Mouse (Mus musculus): ENCODE measurements around the gene Dchs1. TPM values are rescaled to one million over a fixed set of nuclear protein-coding genes. Genes with fewer than 3 reads are reported as not detected.
"Not testable (repeated sequence)": the region's sequence is repeated elsewhere in the genome, so short reads cannot be mapped to it uniquely, and the experiment has no call there.

Dchs1 gene
- polyA plus RNA-seq, 1 experiment from 2014 or later, result 0.91 TPM

DNA sequence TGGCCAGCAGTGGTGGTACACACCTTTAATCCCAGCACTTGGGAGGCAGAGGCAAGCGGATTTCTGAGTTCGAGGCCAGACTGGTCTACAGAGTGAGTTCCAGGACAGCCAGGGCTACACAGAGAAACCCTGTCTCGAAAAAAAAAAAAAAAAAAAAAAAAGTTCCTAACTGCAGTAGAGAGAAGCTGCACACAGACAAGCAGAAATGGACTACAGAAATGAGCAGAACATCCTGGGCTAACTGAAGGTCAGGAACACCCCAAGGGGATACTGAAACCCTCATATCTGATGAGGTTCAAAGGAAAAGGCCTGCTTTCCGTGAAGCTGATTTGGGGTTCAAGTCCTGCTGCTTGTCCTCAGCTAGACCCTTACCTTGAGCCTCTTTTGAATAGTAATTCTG is 52.0 kb downstream of the Dchs1 start:
- H3K36me3 ChIP-seq (ENCODE audit: control insufficient read depth, insufficient read depth), result peaks cover 21% of the 10 kb centered on the region
- H3K9me3 ChIP-seq (replicated peaks; ENCODE audit: control insufficient read depth, low read length); ATAC-seq (ENCODE audit: low read depth); H3K27me3 ChIP-seq (ENCODE audit: control insufficient read depth, insufficient read depth, low read depth, low read length): not testable (repeated sequence)
- peak overlapping the region; percentile 89 for H3K4me3 ChIP-seq (ENCODE audit: low read depth, low read length)
- 29% methylated on average over 4 of the region's 4 CpGs for WGBS (ENCODE audit: insufficient replicate concordance)
- H3K9ac ChIP-seq (ENCODE audit: low read depth, low read length), result peak overlapping the region; percentile 94
- peak overlapping the region; percentile 73; the same call in 1 of the 2 replicates for H3K27ac ChIP-seq (ENCODE audit: low read length)
- peaks cover 27% of the 10 kb centered on the region for H3K4me1 ChIP-seq (ENCODE audit: control insufficient read depth, low read depth, low read length)
- peak overlapping the region; percentile 86 for H3K4me2 ChIP-seq (ENCODE audit: low read depth, low read length)

DNA sequence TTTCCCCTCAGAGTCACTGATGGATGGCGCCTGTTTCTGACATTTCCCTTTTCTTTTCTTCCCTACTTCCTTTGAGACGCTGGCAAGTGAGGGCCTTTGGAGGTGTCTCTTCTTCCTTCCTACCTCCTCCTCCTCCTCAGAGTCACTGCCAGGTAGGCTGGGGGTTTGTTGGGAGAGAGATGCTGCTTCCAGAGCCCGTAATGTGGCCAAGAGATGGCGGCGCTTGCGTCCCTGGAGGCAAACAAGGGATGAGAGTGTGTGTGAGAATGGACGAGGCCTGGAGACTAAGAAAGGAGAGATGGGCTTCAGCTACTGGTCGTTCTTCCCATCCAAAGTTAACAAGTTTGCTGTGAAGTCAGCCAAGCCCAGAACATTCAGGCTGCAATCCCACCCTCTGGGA is 52.6 kb downstream of the Dchs1 start:
- Histone ChIP-seq H3K9me3 (replicated peaks; ENCODE audit: control insufficient read depth, low read length) (no peaks in the 10 kb centered on the region), H3K4me2 (ENCODE audit: low read depth, low read length) (no peak overlapping the region), H3K4me3 (ENCODE audit: low read depth, low read length) (no peak overlapping the region), H3K9ac (ENCODE audit: low read depth, low read length) (no peak overlapping the region), H3K27ac (ENCODE audit: low read length) (no peak overlapping the region), H3K4me1 (ENCODE audit: control insufficient read depth, low read depth, low read length) (peaks cover 27% of the 10 kb centered on the region), H3K27me3 (ENCODE audit: control insufficient read depth, insufficient read depth, low read depth, low read length) (no peaks in the 10 kb centered on the region), H3K36me3 (ENCODE audit: control insufficient read depth, insufficient read depth) (peaks cover 18% of the 10 kb centered on the region)
- 73% methylated on average over 8 of the region's 8 CpGs for WGBS (ENCODE audit: insufficient replicate concordance)
- ATAC-seq (ENCODE audit: low read depth), result no peak

DNA sequence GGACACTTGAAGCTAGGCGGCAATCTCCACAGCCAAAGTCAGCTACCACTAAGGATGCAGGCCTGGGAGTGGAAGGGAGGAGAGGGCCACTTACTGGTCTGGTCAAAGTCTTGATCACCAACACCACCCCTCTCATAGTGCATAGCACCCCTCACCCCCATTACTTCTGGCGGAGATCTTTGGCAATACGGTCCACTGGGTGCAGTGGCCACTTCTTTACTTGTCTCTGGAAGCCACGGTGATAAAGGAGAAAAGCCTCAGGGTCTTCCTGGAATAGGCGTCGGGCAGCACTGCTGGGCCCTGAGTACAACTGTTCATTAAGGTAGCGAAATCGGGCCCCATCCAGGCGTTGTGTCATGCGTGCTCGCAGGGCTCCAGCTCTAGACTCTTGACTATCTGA is 53.6 kb downstream of the Dchs1 start:
- Histone ChIP-seq H3K4me3 (ENCODE audit: low read depth, low read length) (no peak overlapping the region), H3K4me2 (ENCODE audit: low read depth, low read length) (no peak overlapping the region), H3K27me3 (ENCODE audit: control insufficient read depth, insufficient read depth, low read depth, low read length) (no peaks in the 10 kb centered on the region), H3K4me1 (ENCODE audit: control insufficient read depth, low read depth, low read length) (peaks cover 20% of the 10 kb centered on the region), H3K9ac (ENCODE audit: low read depth, low read length) (no peak overlapping the region), H3K9me3 (replicated peaks; ENCODE audit: control insufficient read depth, low read length) (no peaks in the 10 kb centered on the region), H3K36me3 (ENCODE audit: control insufficient read depth, insufficient read depth) (peaks cover 22% of the 10 kb centered on the region), H3K27ac (ENCODE audit: low read length) (no peak overlapping the region)
- 84% methylated on average over 11 of the region's 11 CpGs for WGBS (ENCODE audit: insufficient replicate concordance)
- ATAC-seq (ENCODE audit: low read depth), result no peak

- H3K9ac ChIP-seq (ENCODE audit: low read depth, low read length), result no peak overlapping the region
- no peaks in the 10 kb centered on the region for H3K27me3 ChIP-seq (ENCODE audit: control insufficient read depth, insufficient read depth, low read depth, low read length)
- 62% methylated on average over 6 of the region's 6 CpGs for WGBS (ENCODE audit: insufficient replicate concordance)
- H3K4me2 ChIP-seq (ENCODE audit: low read depth, low read length), result no peak overlapping the region
- peaks cover 16% of the 10 kb centered on the region for H3K36me3 ChIP-seq (ENCODE audit: control insufficient read depth, insufficient read depth)
- no peak for ATAC-seq (ENCODE audit: low read depth)
- H3K4me1 ChIP-seq (ENCODE audit: control insufficient read depth, low read depth, low read length), result no peaks in the 10 kb centered on the region
- H3K27ac ChIP-seq (ENCODE audit: low read length), result no peak overlapping the region
- no peak overlapping the region for H3K4me3 ChIP-seq (ENCODE audit: low read depth, low read length)
- H3K9me3 ChIP-seq (replicated peaks; ENCODE audit: control insufficient read depth, low read length), result no peaks in the 10 kb centered on the region
Measured at GRCm38 (mm10) chr7:105728701-105729428, 58.6 kb downstream of the Dchs1 start.

DNA sequence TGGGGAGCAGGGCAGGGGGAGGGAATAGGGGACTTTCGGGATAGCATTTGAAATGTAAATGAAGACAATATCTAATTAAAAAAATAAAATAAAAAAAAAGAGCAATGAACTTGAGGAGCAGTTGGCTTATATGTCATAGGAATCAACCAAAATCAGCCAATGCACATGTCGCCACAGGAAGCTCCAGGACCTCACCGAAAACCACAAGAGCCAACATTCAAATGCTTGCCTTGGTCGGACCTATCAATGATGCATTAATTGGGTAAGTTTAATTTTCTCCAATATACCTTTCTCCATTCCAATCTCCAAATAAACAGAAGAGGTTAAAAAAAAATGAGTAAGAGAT is 60.5 kb downstream of the Dchs1 start:
- peaks cover 4% of the 10 kb centered on the region for H3K36me3 ChIP-seq (ENCODE audit: control insufficient read depth, insufficient read depth)
- H3K27me3 ChIP-seq (ENCODE audit: control insufficient read depth, insufficient read depth, low read depth, low read length), result no peaks in the 10 kb centered on the region
- no peak overlapping the region for H3K27ac ChIP-seq (ENCODE audit: low read length)
- H3K9me3 ChIP-seq (replicated peaks; ENCODE audit: control insufficient read depth, low read length), result no peaks in the 10 kb centered on the region
- H3K4me3 ChIP-seq (ENCODE audit: low read depth, low read length), result no peak overlapping the region
- H3K9ac ChIP-seq (ENCODE audit: low read depth, low read length), result no peak overlapping the region
- H3K4me1 ChIP-seq (ENCODE audit: control insufficient read depth, low read depth, low read length), result no peaks in the 10 kb centered on the region
- no peak overlapping the region for H3K4me2 ChIP-seq (ENCODE audit: low read depth, low read length)
- WGBS (ENCODE audit: insufficient replicate concordance), result 62% methylated on average over 4 of the region's 4 CpGs
- ATAC-seq (ENCODE audit: low read depth), result no peak

DNA sequence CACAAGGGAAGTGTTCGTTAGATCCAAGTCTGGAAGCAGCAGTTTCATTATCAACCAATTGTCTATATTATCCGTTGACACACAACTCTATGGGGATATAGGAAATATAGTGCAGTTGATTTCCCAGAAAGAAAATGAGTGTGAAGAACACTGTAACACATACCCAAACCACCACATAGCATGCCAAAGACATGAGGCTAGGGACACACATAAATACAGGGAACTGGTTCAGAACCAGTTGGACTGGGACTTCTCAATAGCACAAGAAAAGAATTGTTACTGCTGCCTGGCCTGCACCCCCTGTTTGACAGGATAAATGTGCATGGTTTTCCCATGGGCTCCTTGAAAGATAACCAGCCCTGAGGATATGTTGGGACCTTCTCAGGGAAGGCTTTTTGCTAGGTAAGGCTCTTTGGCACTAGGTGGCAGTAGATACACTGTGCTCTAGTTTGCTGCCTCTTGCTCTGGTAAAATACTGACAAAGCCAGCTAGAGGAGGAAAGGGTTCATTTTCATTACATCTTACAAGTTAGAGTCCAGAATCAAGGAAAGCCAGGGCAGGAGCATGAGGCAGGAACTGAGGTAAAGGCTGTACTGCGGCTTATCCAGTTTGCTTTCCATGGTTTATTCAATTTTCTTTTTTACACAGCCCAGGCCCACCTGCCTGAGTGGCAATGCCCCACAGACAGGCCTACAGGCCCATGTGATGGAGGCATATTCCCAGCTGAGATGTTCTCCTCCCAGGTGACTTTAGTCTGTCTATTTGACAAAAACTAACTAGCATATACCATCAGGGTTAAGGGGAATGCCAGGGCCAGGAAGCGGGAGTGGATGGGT is 61.1 kb downstream of the Dchs1 start:
- Histone ChIP-seq H3K9ac (ENCODE audit: low read depth, low read length) (no peak overlapping the region), H3K27me3 (ENCODE audit: control insufficient read depth, insufficient read depth, low read depth, low read length) (no peaks in the 10 kb centered on the region), H3K36me3 (ENCODE audit: control insufficient read depth, insufficient read depth) (peaks cover 4% of the 10 kb centered on the region), H3K4me1 (ENCODE audit: control insufficient read depth, low read depth, low read length) (no peaks in the 10 kb centered on the region), H3K9me3 (replicated peaks; ENCODE audit: control insufficient read depth, low read length) (no peaks in the 10 kb centered on the region), H3K4me2 (ENCODE audit: low read depth, low read length) (no peak overlapping the region), H3K4me3 (ENCODE audit: low read depth, low read length) (no peak overlapping the region), H3K27ac (ENCODE audit: low read length) (no peak overlapping the region)
- ATAC-seq (ENCODE audit: low read depth), result peak; percentile 71; the same call in 1 of the 2 replicates
- WGBS (ENCODE audit: insufficient replicate concordance), result 74% methylated on average over 4 of the region's 4 CpGs

GRCm38 (mm10) chr7:105721916-105722315 is 65.5 kb downstream of the Dchs1 start:
- Histone ChIP-seq H3K36me3 (ENCODE audit: control insufficient read depth, insufficient read depth) (no peaks in the 10 kb centered on the region), H3K4me2 (ENCODE audit: low read depth, low read length) (no peak overlapping the region), H3K27ac (ENCODE audit: low read length) (no peak overlapping the region), H3K27me3 (ENCODE audit: control insufficient read depth, insufficient read depth, low read depth, low read length) (no peaks in the 10 kb centered on the region), H3K9ac (ENCODE audit: low read depth, low read length) (no peak overlapping the region), H3K4me3 (ENCODE audit: low read depth, low read length) (no peak overlapping the region), H3K4me1 (ENCODE audit: control insufficient read depth, low read depth, low read length) (no peaks in the 10 kb centered on the region), H3K9me3 (replicated peaks; ENCODE audit: control insufficient read depth, low read length) (no peaks in the 10 kb centered on the region)
- ATAC-seq (ENCODE audit: low read depth), result no peak
- WGBS (ENCODE audit: insufficient replicate concordance), result 38% methylated on average over 2 of the region's 2 CpGs

DNA sequence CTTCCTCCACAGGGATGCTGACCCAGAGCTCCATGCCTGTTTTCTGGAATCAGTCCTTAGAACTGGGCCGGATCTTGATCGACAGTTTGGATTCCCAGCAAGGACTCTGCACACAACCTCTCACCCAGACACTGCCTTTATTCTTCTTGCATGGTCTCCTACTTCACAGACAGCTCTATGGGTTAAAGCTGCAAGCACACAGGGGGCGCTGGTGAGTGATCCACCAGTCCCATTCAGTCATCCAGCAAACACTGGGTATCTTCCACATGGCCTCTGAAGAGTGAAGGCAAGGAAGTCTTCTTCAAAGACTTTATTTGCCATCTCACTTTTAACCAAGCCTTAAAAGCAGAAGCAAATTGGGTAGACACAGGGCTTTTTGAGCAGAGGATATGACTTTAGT is 72.1 kb downstream of the Dchs1 start:
- no peak for ATAC-seq (ENCODE audit: low read depth)
- Histone ChIP-seq H3K27me3 (ENCODE audit: control insufficient read depth, insufficient read depth, low read depth, low read length) (no peaks in the 10 kb centered on the region), H3K9me3 (replicated peaks; ENCODE audit: control insufficient read depth, low read length) (no peaks in the 10 kb centered on the region), H3K4me3 (ENCODE audit: low read depth, low read length) (no peak overlapping the region), H3K27ac (ENCODE audit: low read length) (no peak overlapping the region), H3K9ac (ENCODE audit: low read depth, low read length) (no peak overlapping the region), H3K4me2 (ENCODE audit: low read depth, low read length) (no peak overlapping the region), H3K36me3 (ENCODE audit: control insufficient read depth, insufficient read depth) (no peaks in the 10 kb centered on the region), H3K4me1 (ENCODE audit: control insufficient read depth, low read depth, low read length) (no peaks in the 10 kb centered on the region)
- 46% methylated on average over 3 of the region's 3 CpGs for WGBS (ENCODE audit: insufficient replicate concordance)

DNA sequence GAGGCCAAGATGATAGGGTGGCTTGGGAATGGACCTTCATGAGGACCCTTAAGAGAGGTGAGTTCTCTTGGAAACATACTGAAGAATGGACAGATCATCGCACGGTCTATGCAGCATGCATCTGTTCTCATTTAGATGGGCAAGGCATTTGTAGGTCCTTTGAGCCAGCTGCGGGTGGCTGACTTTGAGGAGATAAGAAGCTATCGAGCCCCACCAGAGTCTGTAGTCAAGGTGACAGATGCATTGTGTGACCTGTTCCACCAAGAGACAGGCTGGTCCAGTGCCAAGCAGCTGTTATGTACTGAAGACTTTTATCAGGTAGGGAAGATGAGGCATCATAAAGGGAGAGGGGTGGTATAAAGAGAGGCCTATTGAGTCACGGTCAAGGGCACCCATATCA is 78.7 kb downstream of the Dchs1 start:
- Histone ChIP-seq H3K4me3 (ENCODE audit: low read depth, low read length) (no peak overlapping the region), H3K36me3 (ENCODE audit: control insufficient read depth, insufficient read depth) (no peaks in the 10 kb centered on the region), H3K4me2 (ENCODE audit: low read depth, low read length) (no peak overlapping the region), H3K9me3 (replicated peaks; ENCODE audit: control insufficient read depth, low read length) (no peaks in the 10 kb centered on the region), H3K4me1 (ENCODE audit: control insufficient read depth, low read depth, low read length) (peaks cover 2% of the 10 kb centered on the region), H3K27me3 (ENCODE audit: control insufficient read depth, insufficient read depth, low read depth, low read length) (no peaks in the 10 kb centered on the region), H3K27ac (ENCODE audit: low read length) (no peak overlapping the region), H3K9ac (ENCODE audit: low read depth, low read length) (no peak overlapping the region)
- WGBS (ENCODE audit: insufficient replicate concordance), result 50% methylated on average over 5 of the region's 5 CpGs
- peak; percentile 83 for ATAC-seq (ENCODE audit: low read depth)
